Mouse (Mus musculus) brain, embryonic 14.5 days (tissue): ENCODE data around the gene Troap.

ENCODE experiments used
- CTCF ChIP-seq: fragments of 200-500 bp; IDR thresholded peaks from 2 replicates; pipeline ENCODE4 v1.5.1; 2012; ENCODE audit warnings: inconsistent platforms, mild to moderate bottlenecking, moderate library complexity, borderline replicate concordance; ENCODE audit not compliant: insufficient read depth, insufficient read length; ENCODE audit errors: extremely low read depth
- POLR2A ChIP-seq: fragments of 200-500 bp; IDR thresholded peaks from 2 replicates; pipeline ENCODE4 v1.6.1; 2012; ENCODE audit warnings: mild to moderate bottlenecking, inconsistent platforms, borderline replicate concordance; ENCODE audit not compliant: poor library complexity, insufficient read depth, insufficient read length, severe bottlenecking; ENCODE audit errors: extremely low read depth

GRCm38 (mm10) chr15:99027116-99027515, 47.3 kb upstream of the Troap start:
- peak; percentile 11; the same call in 1 of the 2 replicates for TF ChIP-seq CTCF
- no peak for TF ChIP-seq POLR2A
